Mouse (Mus musculus) E14TG2a.4 (cell line): ENCODE data around the gene Olfr875.
"Not testable (repeated sequence)": the region's sequence is repeated elsewhere in the genome, so short reads cannot be mapped to it uniquely, and the experiment has no call there.

ENCODE experiments used
- H3K27me3 ChIP-seq: 2 replicates; pipeline ENCODE4 v1.6.1; 2014; ENCODE audit warnings: low read length, control low read depth; ENCODE audit not compliant: insufficient read depth
- H3K36me3 ChIP-seq: 2 replicates; pipeline ENCODE4 v1.6.1; 2014; ENCODE audit warnings: low read length, control low read depth; ENCODE audit not compliant: insufficient read depth
- H3K4me1 ChIP-seq: replicated peaks from 2 replicates; pipeline ENCODE4 v1.6.1; 2014; ENCODE audit warnings: low read depth, low read length, control low read depth
- H3K4me3 ChIP-seq: replicated peaks from 2 replicates; pipeline ENCODE4 v1.5.1; 2014; ENCODE audit warnings: mild to moderate bottlenecking, low read length
- H3K9me3 ChIP-seq: 2 replicates; pipeline ENCODE4 v1.6.1; 2014; ENCODE audit warnings: low read length, control low read depth
- CTCF ChIP-seq: conservative IDR thresholded peaks from 2 replicates; pipeline ENCODE4 v1.5.1; 2014; ENCODE audit warnings: low read length
- NANOG ChIP-seq: IDR thresholded peaks from 2 replicates; pipeline ENCODE4 v1.6.1; 2014; ENCODE audit warnings: borderline replicate concordance, low read length, mixed read lengths
- POU5F1 ChIP-seq: IDR thresholded peaks from 2 replicates; pipeline ENCODE4 v1.6.1; 2014; ENCODE audit warnings: low read length, borderline replicate concordance

Olfr875 gene

DNA sequence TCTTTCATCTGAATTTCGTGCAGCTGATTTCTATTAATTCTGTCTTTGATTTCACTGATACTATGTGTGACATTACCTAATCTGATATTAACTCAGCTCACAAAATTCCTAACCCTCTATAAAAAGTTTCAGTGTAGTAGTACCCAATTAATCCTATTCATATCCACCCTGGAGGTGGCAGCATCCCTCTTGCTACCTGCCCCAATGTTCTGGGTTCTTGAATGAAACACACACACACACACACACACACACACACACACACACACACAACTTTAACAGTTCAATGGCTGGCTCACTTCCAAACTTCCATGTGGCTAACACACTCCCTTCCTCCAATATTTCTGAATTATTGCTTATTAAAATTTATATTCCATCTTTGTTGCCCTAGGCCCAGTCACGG, 996 bp upstream of the Olfr875 start:
- TF ChIP-seq CTCF (no peak), POU5F1 (no peak), NANOG (no peak)
- no peak overlapping the region for H3K4me3 ChIP-seq
- no peaks in the 10 kb centered on the region for H3K27me3 ChIP-seq
- no peaks in the 10 kb centered on the region for H3K36me3 ChIP-seq
- peaks cover 4% of the 10 kb centered on the region; the same call in 1 of the 2 replicates for H3K9me3 ChIP-seq
- H3K4me1 ChIP-seq, result no peaks in the 10 kb centered on the region

- peaks cover 12% of the 10 kb centered on the region; the same call in 1 of the 2 replicates for H3K9me3 ChIP-seq
- peaks cover 10% of the 10 kb centered on the region for H3K4me1 ChIP-seq
- TF ChIP-seq POU5F1, result no peak
- TF ChIP-seq CTCF, result no peak
- no peak for TF ChIP-seq NANOG
- no peaks in the 10 kb centered on the region for H3K36me3 ChIP-seq
- H3K4me3 ChIP-seq, result peak overlapping the region; percentile 69
- H3K27me3 ChIP-seq, result no peaks in the 10 kb centered on the region
Observed at GRCm38 (mm10) chr9:37782766-37783260, 11.2 kb downstream of the Olfr875 start.

DNA sequence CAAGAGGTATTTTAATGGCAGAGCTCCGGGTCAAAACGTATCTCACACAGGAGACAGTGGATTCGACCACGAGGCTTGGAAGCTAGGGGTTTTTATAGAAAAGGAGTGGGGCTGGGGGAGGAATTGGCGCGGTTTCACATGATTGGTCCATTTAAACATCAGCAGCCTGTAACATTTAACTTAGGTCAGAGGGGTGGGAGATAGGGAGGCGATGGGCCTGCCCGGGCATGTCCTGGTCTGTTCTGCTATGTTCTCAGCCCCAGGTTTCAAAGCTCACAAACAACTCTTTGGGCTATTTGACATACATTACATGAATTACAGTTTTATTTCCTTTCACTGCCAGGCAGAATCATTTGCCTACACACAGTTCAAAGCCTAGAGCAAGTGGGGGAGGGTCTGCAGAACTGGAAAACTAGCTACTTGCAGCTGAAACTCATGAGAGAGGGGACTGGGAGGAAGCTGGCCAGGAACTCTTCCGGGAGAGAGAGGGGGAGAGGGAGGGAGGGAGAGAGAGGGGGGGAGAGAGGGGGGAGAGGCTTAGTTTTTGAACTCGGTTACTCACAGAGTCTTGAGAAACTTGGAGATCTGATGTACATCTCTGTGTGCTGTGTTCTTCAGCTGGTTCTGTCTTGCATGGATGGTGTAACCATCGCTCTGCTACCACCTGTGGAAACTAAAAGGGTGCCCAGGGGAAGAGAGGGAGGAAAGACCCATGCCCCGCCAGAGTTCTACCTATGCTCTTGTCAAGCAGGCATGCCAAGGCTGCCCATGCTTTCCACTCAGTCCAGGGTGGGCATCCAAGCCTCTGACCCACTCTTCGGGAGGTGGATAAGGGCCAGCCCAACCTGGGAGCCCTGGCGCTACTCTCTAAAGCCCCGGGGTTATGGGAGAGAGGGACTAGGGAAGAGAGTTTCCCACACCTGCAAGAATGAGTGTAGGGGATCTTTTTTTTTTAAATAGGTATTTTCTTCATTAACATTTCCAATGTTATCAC, 12.0 kb downstream of the Olfr875 start:
- H3K4me3 ChIP-seq, result peak overlapping the region; percentile 69; the same call in 1 of the 2 replicates
- not testable (repeated sequence) for H3K4me1 ChIP-seq, H3K27me3 ChIP-seq, H3K36me3 ChIP-seq
- peaks cover 13% of the 10 kb centered on the region; the same call in 1 of the 2 replicates for H3K9me3 ChIP-seq

DNA sequence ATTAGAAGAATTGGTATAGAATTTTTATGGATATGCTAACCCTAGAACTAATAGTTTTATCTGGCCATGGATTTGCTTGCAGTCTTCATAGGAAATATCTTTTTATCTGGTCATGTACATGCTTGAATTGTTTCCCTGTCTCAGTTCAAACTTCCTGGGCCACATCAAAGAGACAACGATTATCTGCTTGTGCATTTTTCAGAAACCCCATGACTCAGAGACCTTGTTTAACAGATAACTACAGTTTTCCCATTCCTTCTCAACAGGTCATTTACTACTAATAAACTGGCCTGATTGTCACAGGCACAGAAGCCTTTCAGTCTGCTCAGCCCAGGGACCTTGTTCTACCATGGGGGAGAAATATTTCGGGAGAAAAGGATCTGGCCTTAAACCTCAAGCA, 14.8 kb downstream of the Olfr875 start:
- Histone ChIP-seq H3K4me1 (peaks cover 10% of the 10 kb centered on the region), H3K36me3 (no peaks in the 10 kb centered on the region), H3K9me3 (peaks cover 13% of the 10 kb centered on the region; the same call in 1 of the 2 replicates), H3K4me3 (no peak overlapping the region), H3K27me3 (no peaks in the 10 kb centered on the region)
- TF ChIP-seq CTCF, result no peak
- TF ChIP-seq POU5F1, result no peak
- TF ChIP-seq NANOG, result no peak

- Histone ChIP-seq H3K4me1 (no peaks in the 10 kb centered on the region), H3K9me3 (no peaks in the 10 kb centered on the region), H3K4me3 (no peak overlapping the region), H3K36me3 (no peaks in the 10 kb centered on the region), H3K27me3 (no peaks in the 10 kb centered on the region)
- no peak for TF ChIP-seq POU5F1
- TF ChIP-seq CTCF, result no peak
- no peak for TF ChIP-seq NANOG
Observed at GRCm38 (mm10) chr9:37802055-37802454, 30.4 kb downstream of the Olfr875 start.

DNA sequence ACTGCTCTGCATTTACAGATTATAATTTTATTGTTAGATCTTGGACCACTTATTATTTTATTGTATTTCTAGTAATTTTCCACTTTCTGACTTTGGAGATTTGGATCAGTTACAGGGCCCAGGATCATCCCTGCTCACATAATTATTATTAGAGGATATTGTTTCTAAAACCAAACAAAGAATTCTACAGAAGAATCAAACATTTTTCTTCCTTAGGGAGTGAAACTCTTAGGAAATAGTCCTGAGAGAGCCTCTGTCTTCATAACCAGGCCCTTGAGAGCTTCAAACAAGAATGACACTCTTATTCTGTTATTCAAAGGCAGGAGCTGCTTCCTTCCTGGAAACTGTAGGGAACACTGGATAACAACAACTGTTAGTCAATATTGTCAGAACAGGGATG, 31.1 kb downstream of the Olfr875 start, which contains the start of gene Olfr876:
Gene Olfr876 (plus strand): TSS at position 301 of the 400 bp plus-strand sequence.
- TF ChIP-seq NANOG (no peak), CTCF (no peak), POU5F1 (no peak)
- H3K27me3 ChIP-seq, result no peaks in the 10 kb centered on the region
- no peaks in the 10 kb centered on the region for H3K36me3 ChIP-seq
- H3K4me1 ChIP-seq, result no peaks in the 10 kb centered on the region
- no peak within 1 kb of the TSS for H3K4me3 ChIP-seq
- no peaks in the 10 kb centered on the region for H3K9me3 ChIP-seq

DNA sequence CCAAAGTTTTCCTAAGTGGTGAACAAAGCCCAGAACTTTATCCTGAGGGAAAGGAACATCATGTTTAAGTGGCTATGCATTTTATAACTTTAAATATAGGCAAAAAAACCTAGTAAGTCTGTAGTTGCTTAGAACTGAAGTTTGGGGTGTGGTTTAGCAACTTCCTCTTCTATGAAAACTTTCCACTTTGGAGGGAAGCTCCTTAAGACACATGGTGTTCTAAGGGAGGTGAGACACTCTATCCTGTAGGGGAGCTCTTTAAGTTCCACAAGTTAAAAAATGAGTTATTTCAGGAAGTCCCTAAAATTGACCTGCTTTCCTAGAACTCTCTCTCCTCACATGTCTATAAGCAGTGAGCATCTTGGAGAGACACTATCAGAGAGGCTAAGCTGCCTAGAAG, 35.6 kb downstream of the Olfr875 start:
- TF ChIP-seq NANOG (no peak), POU5F1 (no peak), CTCF (no peak)
- H3K4me3 ChIP-seq, result no peak overlapping the region
- no peaks in the 10 kb centered on the region for H3K4me1 ChIP-seq
- no peaks in the 10 kb centered on the region for H3K9me3 ChIP-seq
- no peaks in the 10 kb centered on the region for H3K27me3 ChIP-seq
- no peaks in the 10 kb centered on the region for H3K36me3 ChIP-seq

GRCm38 (mm10) chr9:37808456-37808855, 36.8 kb downstream of the Olfr875 start:
- Histone ChIP-seq H3K4me3 (no peak overlapping the region), H3K27me3 (no peaks in the 10 kb centered on the region), H3K4me1 (no peaks in the 10 kb centered on the region), H3K9me3 (no peaks in the 10 kb centered on the region), H3K36me3 (no peaks in the 10 kb centered on the region)
- TF ChIP-seq NANOG, result no peak

DNA sequence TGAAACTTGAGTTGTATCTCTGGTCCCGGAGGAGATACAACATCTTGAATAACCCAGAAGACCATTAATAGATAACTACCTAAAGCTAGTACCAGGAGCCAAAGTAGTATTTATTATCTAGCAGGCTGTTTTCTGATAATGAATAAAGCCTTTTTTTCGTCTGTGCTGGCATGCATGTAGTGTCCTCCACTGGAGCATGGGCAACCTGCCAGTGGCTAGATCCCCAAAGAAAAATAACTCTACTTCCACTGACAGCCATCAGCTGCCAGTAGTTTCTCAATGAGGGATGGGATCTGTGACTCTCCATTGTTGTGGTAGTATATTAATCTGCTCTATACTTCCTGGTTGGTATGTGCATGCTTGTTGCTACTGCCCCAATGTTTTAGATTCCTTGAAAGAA, 37.3 kb downstream of the Olfr875 start:
- TF ChIP-seq CTCF, result no peak
- no peak for TF ChIP-seq POU5F1
- TF ChIP-seq NANOG, result no peak
- H3K27me3 ChIP-seq, result no peaks in the 10 kb centered on the region
- H3K9me3 ChIP-seq, result no peaks in the 10 kb centered on the region
- H3K36me3 ChIP-seq, result no peaks in the 10 kb centered on the region
- no peaks in the 10 kb centered on the region for H3K4me1 ChIP-seq
- no peak overlapping the region for H3K4me3 ChIP-seq
